Mouse (Mus musculus) retina, postnatal 7 days (tissue): ENCODE results near the gene Dact3.

Experiments used
- DNase-seq: peaks from one replicate; pipeline ENCODE4 v3.0.0-alpha.2; 2012; ENCODE audit warnings: low read depth, low spot score

The Dact3 gene

GRCm38 (mm10) chr7:16853302-16853831 lies 21.8 kb upstream of the Dact3 start:
- DNase-seq, result no peak

GRCm38 (mm10) chr7:16858336-16858735 lies 16.8 kb upstream of the Dact3 start:
- DNase-seq, result no peak

- DNase-seq, result no peak
Measured at GRCm38 (mm10) chr7:16859902-16860651, 15.0 kb upstream of the Dact3 start.

GRCm38 (mm10) chr7:16867488-16867887 lies 7.6 kb upstream of the Dact3 start:
- DNase-seq, result no peak

- peak; percentile 67 for DNase-seq
Measured at GRCm38 (mm10) chr7:16869497-16869896, 5.6 kb upstream of the Dact3 start.

- no peak for DNase-seq
Measured at GRCm38 (mm10) chr7:16871600-16871999, 3.5 kb upstream of the Dact3 start.

GRCm38 (mm10) chr7:16872478-16872877 lies 2.6 kb upstream of the Dact3 start:
- no peak for DNase-seq

GRCm38 (mm10) chr7:16873392-16873791 lies 1.7 kb upstream of the Dact3 start:
- DNase-seq, result no peak

- DNase-seq, result no peak
Measured at GRCm38 (mm10) chr7:16874190-16874589, 927 bp upstream of the Dact3 start.

GRCm38 (mm10) chr7:16874756-16875309 lies 284 bp upstream of the Dact3 start:
- peak; percentile 100 for DNase-seq

GRCm38 (mm10) chr7:16875326-16875725 lies 209 bp downstream of the Dact3 start:
- DNase-seq, result no peak

GRCm38 (mm10) chr7:16876006-16876405 lies 889 bp downstream of the Dact3 start:
- DNase-seq, result no peak

GRCm38 (mm10) chr7:16876608-16877007 lies 1.5 kb downstream of the Dact3 start:
- DNase-seq, result no peak

- DNase-seq, result no peak
Measured at GRCm38 (mm10) chr7:16877717-16878116, 2.6 kb downstream of the Dact3 start.

GRCm38 (mm10) chr7:16879796-16880547 lies 4.9 kb downstream of the Dact3 start:
- DNase-seq, result peak; percentile 46

- no peak for DNase-seq
Measured at GRCm38 (mm10) chr7:16880615-16881014, 5.5 kb downstream of the Dact3 start.

GRCm38 (mm10) chr7:16883162-16883561 lies 8.0 kb downstream of the Dact3 start:
- DNase-seq, result no peak

- DNase-seq, result no peak
Measured at GRCm38 (mm10) chr7:16884334-16884733, 9.2 kb downstream of the Dact3 start.

GRCm38 (mm10) chr7:16885271-16885776 lies 10.2 kb downstream of the Dact3 start:
- DNase-seq, result no peak

GRCm38 (mm10) chr7:16885905-16886304 lies 10.8 kb downstream of the Dact3 start:
- no peak for DNase-seq

- DNase-seq, result no peak
Measured at GRCm38 (mm10) chr7:16890536-16890935, 15.4 kb downstream of the Dact3 start.

GRCm38 (mm10) chr7:16890944-16891343 lies 15.8 kb downstream of the Dact3 start:
- DNase-seq, result no peak
